Mouse (Mus musculus) hindbrain, embryonic 16.5 days (tissue): ENCODE data around the gene Kifap3. TPM values are rescaled to one million over a fixed set of nuclear protein-coding genes. Genes with fewer than 3 reads are reported as not detected.

Source experiments
- ATAC-seq: fragments of 200-750 bp; cut with Nextera tagmentation; 2 replicates; pipeline ENCODE4 v1.8.0; 2017; ENCODE audit warnings: moderate TSS enrichment, moderate library complexity
- H3K27ac ChIP-seq: fragments of 300-500 bp; sonication (generic); 2 replicates; pipeline ENCODE4 v1.5.1; 2014; ENCODE audit warnings: low read depth, mild to moderate bottlenecking, control low read depth, low read length, moderate library complexity
- H3K27me3 ChIP-seq: fragments of 300-500 bp; sonication (generic); replicated peaks from 2 replicates; pipeline ENCODE4 v1.6.1; 2014; ENCODE audit warnings: low read length; ENCODE audit not compliant: control insufficient read depth, insufficient read depth
- H3K36me3 ChIP-seq: fragments of 300-500 bp; sonication (generic); 2 replicates; pipeline ENCODE4 v1.6.1; 2014; ENCODE audit warnings: mild to moderate bottlenecking, low read length, moderate library complexity, mixed read lengths; ENCODE audit not compliant: control insufficient read depth, insufficient read depth
- H3K4me1 ChIP-seq: fragments of 300-500 bp; sonication (generic); 2 replicates; pipeline ENCODE4 v1.6.1; 2014; ENCODE audit warnings: low read depth, low read length; ENCODE audit not compliant: control insufficient read depth, insufficient read depth
- H3K4me2 ChIP-seq: fragments of 300-500 bp; sonication (generic); 2 replicates; pipeline ENCODE4 v1.6.1; 2014; ENCODE audit warnings: mild to moderate bottlenecking, low read length, control low read depth, moderate library complexity
- H3K4me3 ChIP-seq: fragments of 300-500 bp; sonication (generic); 2 replicates; pipeline ENCODE4 v1.5.1; 2014; ENCODE audit warnings: mild to moderate bottlenecking, low read length, control low read depth, moderate library complexity
- H3K9ac ChIP-seq: fragments of 300-500 bp; sonication (generic); 2 replicates; pipeline ENCODE4 v1.6.1; 2014; ENCODE audit warnings: low read depth, mild to moderate bottlenecking, control low read depth, low read length, moderate library complexity
- H3K9me3 ChIP-seq: fragments of 300-500 bp; sonication (generic); 2 replicates; pipeline ENCODE4 v1.6.1; 2014; ENCODE audit warnings: mild to moderate bottlenecking, low read length, moderate library complexity; ENCODE audit not compliant: control insufficient read depth
- WGBS: fragments of 180-500 bp; shearing (Covaris S2); extraction: QIAGEN DNeasy Blood & Tissue Kit; methylation state at CpG from one replicate; pipeline ENCODE4 v1.1.7; 2014; 5-methylcytosine and 5-hydroxymethylcytosine counted together
- polyA plus RNA-seq: library from polyadenylated mRNA; unstranded; fragments of >200 nt; fragmentation: Nextera tagmentation; extraction: Ambion mirVana; gene quantifications from 2 replicates; pipeline ENCODE4 v1.2.1, GENCODE M21; 2015

Gene Kifap3
- polyA plus RNA-seq, 1 experiment from 2014 or later = 135 TPM

DNA sequence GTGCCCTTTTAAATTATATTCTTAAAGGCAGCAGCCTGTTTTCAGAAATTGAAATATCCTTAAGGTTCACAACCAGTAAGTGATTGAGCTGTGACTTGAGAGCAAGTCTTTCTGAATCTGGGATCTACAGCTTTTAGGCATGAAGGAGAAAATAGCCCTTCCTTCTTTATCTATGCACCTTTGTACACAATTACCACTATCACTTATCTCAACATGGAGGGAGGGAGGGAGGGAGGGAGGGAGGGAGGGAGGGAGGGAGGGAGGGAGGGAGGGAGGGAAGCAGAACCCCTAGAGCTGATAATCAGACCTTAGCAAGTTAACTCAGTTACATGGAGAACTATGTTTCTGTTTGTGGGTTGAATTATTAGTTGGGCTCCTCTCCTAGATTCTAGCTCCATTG, 82.2 kb downstream of the Kifap3 start:
- Histone ChIP-seq H3K9ac (no peak overlapping the region), H3K27me3 (no peaks in the 10 kb centered on the region), H3K9me3 (no peaks in the 10 kb centered on the region), H3K27ac (no peak overlapping the region), H3K4me2 (no peak overlapping the region), H3K4me1 (no peaks in the 10 kb centered on the region), H3K4me3 (no peak overlapping the region), H3K36me3 (peaks cover 37% of the 10 kb centered on the region)
- no peak for ATAC-seq

DNA sequence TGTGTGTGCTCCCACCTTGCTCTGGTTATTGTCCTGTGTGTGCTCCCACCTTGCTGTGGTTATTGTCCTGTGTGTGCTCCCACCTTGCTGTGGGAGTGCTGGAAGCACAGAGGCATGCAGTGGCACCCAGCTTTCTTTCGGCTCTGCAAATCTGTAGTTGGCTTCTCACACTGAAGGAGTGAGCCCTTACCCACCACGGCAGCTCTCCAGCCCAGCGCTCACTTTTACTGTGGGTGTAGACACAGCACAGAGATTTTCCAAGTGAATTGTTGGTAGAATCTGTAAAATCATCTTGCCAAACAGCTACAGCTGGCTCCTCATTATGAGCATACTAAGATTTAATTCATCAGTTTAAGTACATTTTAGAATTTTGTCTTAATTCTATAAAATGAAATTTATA, 93.8 kb downstream of the Kifap3 start:
- WGBS = 89% methylated on average over 3 of the region's 3 CpGs
- H3K4me2 ChIP-seq = no peak overlapping the region
- no peaks in the 10 kb centered on the region for H3K4me1 ChIP-seq
- H3K27ac ChIP-seq = no peak overlapping the region
- no peaks in the 10 kb centered on the region for H3K27me3 ChIP-seq
- H3K36me3 ChIP-seq = 0 out of 2 replicates have a peak, but pooled peaks cover 2% of the 10 kb centered on the region
- no peak overlapping the region for H3K4me3 ChIP-seq
- ATAC-seq = no peak
- no peak overlapping the region for H3K9ac ChIP-seq
- H3K9me3 ChIP-seq = no peaks in the 10 kb centered on the region

DNA sequence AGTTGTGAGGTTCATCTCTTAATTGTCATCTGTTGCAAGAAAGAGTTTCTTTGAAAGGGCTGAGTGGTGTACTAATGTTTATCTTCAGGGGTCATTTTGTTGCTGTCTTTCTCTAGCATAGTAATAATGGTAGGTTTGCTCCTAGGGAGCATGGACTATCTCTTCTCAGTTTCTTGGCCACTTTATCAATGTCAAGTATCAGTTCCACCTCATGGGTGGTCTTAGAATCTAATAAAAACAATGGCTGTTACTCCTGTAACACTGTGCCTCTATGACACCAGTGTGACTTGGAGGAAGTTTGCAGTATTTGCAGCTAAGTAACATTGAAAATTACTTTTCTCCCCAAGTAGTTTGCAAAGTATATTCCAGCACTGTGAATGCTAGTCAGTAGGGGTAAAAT, 110.2 kb downstream of the Kifap3 start:
- Histone ChIP-seq H3K4me2 (no peak overlapping the region), H3K27me3 (no peaks in the 10 kb centered on the region), H3K4me1 (no peaks in the 10 kb centered on the region), H3K9ac (no peak overlapping the region), H3K9me3 (no peaks in the 10 kb centered on the region), H3K4me3 (no peak overlapping the region), H3K27ac (no peak overlapping the region), H3K36me3 (peaks cover 2% of the 10 kb centered on the region; the same call in 1 of the 2 replicates)
- ATAC-seq = no peak

DNA sequence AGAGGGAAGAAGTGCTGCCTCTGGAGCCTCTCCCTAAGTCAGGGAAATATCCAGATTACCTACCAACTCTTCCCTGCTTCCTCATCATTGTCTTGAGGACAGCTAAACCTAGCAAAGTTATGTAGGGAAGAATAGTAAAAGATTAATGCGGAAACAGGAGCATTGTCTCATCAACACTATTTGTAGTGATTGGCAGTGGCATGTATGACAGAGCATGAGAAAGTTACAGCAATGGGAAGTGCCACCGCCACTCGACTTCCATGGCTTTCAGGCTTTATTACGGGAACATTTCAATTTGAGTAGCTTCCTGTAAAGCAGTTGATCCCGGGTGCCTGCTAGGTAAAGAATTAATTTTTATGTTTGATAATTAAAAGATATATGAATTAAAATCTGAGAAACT, 113.9 kb downstream of the Kifap3 start:
- no peak overlapping the region for H3K9ac ChIP-seq
- H3K36me3 ChIP-seq = no peaks in the 10 kb centered on the region
- ATAC-seq = no peak
- H3K4me3 ChIP-seq = no peak overlapping the region
- no peaks in the 10 kb centered on the region for H3K4me1 ChIP-seq
- H3K4me2 ChIP-seq = no peak overlapping the region
- H3K27ac ChIP-seq = no peak overlapping the region
- H3K9me3 ChIP-seq = no peaks in the 10 kb centered on the region
- H3K27me3 ChIP-seq = no peaks in the 10 kb centered on the region
- 87% methylated on average over 5 of the region's 5 CpGs for WGBS

DNA sequence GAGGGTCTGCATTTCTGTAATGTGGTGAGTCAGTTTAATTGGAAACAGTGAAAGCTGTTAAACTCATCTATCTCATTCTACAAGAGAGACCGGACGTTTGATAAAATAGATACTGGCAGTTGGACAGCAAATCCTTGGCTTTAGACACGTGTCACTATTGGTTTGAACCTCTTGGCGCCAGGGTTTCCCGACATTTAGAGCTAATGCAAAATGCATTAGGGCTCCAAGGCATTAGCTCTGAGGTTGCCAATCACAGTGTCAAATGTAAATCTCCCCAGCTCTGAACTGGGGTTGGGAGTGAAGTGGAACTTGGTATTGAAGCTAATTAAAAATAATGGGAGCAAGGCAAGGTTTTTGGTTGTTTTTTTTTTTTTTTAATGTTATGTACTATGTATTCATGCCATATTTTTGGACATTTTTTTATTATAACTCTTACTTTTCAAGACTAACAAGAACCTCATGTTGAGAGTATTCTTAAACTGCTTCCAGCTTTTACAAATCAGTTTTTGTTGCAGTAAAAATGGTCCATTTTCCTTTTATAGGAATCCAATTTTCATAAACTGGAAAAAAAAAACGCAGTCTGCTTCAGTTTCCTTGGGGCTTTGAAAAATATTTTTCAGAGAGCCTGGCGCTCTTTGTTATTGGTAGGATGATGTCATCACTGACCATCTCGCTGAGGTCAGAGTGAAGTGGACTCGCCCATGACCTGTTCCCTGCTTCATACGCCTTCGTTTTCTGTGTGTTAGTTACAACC, 114.6 kb downstream of the Kifap3 start:
- Histone ChIP-seq H3K36me3 (no peaks in the 10 kb centered on the region), H3K4me1 (no peaks in the 10 kb centered on the region), H3K27me3 (no peaks in the 10 kb centered on the region), H3K4me2 (no peak overlapping the region), H3K4me3 (no peak overlapping the region), H3K9ac (no peak overlapping the region), H3K27ac (no peak overlapping the region), H3K9me3 (no peaks in the 10 kb centered on the region)
- no peak for ATAC-seq
- WGBS = 82% methylated on average over 11 of the region's 11 CpGs

DNA sequence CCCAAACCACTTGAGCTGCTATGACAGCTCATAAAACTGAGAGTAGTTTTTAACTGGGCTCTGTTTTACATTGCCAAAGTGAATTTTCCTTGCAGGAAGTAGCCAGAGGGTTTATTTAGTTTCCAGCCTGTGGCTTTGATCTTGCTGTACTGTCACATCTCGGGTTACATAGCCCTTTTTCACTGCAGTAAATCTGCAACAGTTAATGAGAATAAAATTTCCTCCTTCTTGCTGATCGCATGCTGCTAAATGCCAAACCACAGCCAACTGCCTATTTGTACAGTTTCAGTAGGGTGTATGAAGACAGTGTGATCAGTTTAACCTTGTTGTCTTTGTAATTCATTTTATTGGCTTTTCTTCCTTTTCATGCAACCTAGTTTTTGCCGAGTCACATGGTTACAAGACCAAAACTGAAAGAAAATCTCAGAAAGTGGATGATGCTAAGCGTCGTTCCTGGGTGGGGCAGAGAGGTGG, 118.9 kb downstream of the Kifap3 start:
- H3K27ac ChIP-seq = no peak overlapping the region
- H3K4me3 ChIP-seq = no peak overlapping the region
- no peak overlapping the region for H3K9ac ChIP-seq
- WGBS = 73% methylated on average over 5 of the region's 5 CpGs
- H3K9me3 ChIP-seq = no peaks in the 10 kb centered on the region
- no peak for ATAC-seq
- no peak overlapping the region for H3K4me2 ChIP-seq
- 0 out of 2 replicates have a peak, but pooled peaks cover 5% of the 10 kb centered on the region for H3K36me3 ChIP-seq
- no peaks in the 10 kb centered on the region for H3K4me1 ChIP-seq
- no peaks in the 10 kb centered on the region for H3K27me3 ChIP-seq

DNA sequence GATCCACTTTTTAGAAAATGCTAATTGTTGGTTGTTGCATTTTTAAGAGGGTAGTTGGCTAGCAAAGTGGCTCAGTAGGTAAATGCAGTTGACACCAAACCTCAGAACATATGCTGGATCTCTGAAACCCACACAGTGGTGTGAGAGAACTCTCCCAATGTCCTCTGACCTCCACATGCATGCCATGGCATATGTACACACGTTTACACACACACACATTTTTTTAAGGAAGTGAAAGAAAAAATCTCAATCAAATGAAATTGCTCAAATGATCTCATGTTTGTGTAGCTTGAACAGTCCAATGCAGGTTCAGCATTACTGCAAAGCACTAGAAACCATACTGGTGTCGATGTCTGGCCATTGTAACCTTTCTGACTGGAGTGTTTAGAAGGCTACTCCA, 120.2 kb downstream of the Kifap3 start:
- no peaks in the 10 kb centered on the region for H3K4me1 ChIP-seq

DNA sequence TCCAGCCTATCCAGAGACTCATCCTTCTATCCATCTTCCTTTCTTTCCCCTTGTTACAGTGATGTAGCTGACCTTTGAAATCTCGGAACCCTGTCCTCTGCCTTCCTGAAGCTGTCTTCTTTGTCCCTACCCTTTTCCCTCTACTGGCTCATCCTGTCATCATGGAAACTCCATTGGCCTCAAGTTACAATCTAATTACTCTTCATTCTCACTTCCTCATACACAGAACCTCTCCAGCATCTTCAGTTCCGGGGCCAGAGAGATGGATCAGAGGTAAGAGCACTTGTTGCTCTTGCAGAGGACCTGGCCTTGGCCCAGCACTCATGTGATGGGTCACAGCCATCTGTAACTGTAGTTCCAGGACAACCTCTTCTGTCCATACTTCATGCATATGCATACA, 120.8 kb downstream of the Kifap3 start:
- Histone ChIP-seq H3K27ac (no peak overlapping the region), H3K9ac (no peak overlapping the region), H3K36me3 (0 out of 2 replicates have a peak, but pooled peaks cover 5% of the 10 kb centered on the region), H3K27me3 (no peaks in the 10 kb centered on the region), H3K4me2 (no peak overlapping the region), H3K4me3 (no peak overlapping the region), H3K9me3 (no peaks in the 10 kb centered on the region), H3K4me1 (no peaks in the 10 kb centered on the region)
- ATAC-seq = no peak
- 90% methylated on average over 2 of the region's 2 CpGs for WGBS

More for the DNA sequence above, 120.2 kb downstream of the Kifap3 start:
- H3K4me3 ChIP-seq = no peak overlapping the region
- H3K9me3 ChIP-seq = no peaks in the 10 kb centered on the region
- 0 out of 2 replicates have a peak, but pooled peaks cover 5% of the 10 kb centered on the region for H3K36me3 ChIP-seq
- 98% methylated on average over 2 of the region's 2 CpGs for WGBS
- H3K9ac ChIP-seq = no peak overlapping the region
- no peaks in the 10 kb centered on the region for H3K27me3 ChIP-seq
- no peak for ATAC-seq
- no peak overlapping the region for H3K4me2 ChIP-seq
- no peak overlapping the region for H3K27ac ChIP-seq

DNA sequence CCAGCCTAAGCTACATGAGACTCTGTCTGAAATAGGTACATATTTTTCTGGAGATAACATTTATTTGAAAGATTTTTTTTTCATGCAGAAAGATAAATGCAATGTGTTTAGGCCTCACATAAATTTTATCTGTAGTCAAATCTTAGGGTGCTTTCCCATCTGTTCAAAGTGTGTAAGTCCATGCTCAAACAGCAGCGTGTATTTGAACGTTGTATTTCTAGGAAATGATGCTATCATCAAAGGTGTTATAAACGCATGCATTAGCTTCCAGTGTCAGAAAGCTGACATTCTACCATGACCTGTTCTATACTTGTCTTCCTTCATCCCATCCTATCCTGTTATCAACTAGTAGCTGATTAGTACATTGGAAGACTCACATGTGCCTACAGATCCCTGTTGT, 124.0 kb downstream of the Kifap3 start:
- no peak for ATAC-seq
- 94% methylated on average over 3 of the region's 3 CpGs for WGBS
- Histone ChIP-seq H3K4me2 (no peak overlapping the region), H3K4me3 (no peak overlapping the region), H3K9ac (no peak overlapping the region), H3K27me3 (no peaks in the 10 kb centered on the region), H3K9me3 (no peaks in the 10 kb centered on the region), H3K36me3 (0 out of 2 replicates have a peak, but pooled peaks cover 5% of the 10 kb centered on the region), H3K4me1 (no peaks in the 10 kb centered on the region), H3K27ac (no peak overlapping the region)
